Mouse (Mus musculus) limb, embryonic 10.5 days (tissue): Measurements from ENCODE around the gene Qtrt1. TPM values are rescaled to one million over a fixed set of nuclear protein-coding genes. Genes with fewer than 3 reads are reported as not detected.
"Not testable (repeated sequence)": the region's sequence is repeated elsewhere in the genome, so short reads cannot be mapped to it uniquely, and the experiment has no call there.

Experiments used
- DNase-seq: peaks from one replicate; pipeline ENCODE4 v3.0.0-alpha.2; 2017; ENCODE audit warnings: low spot score
- H3K27ac ChIP-seq: fragments of 300-500 bp; sonication (generic); 2 replicates; pipeline ENCODE4 v1.5.1; 2016; ENCODE audit warnings: mild to moderate bottlenecking
- H3K27me3 ChIP-seq: fragments of 300-500 bp; sonication (generic); 2 replicates; pipeline ENCODE4 v1.6.1; 2016; ENCODE audit warnings: low read depth, mild to moderate bottlenecking; ENCODE audit not compliant: poor library complexity, severe bottlenecking
- H3K36me3 ChIP-seq: fragments of 300-500 bp; sonication (generic); 2 replicates; pipeline ENCODE4 v1.6.1; 2016; ENCODE audit warnings: mild to moderate bottlenecking, moderate library complexity
- H3K4me1 ChIP-seq: fragments of 300-500 bp; sonication (generic); 2 replicates; pipeline ENCODE4 v1.6.1; 2016
- H3K4me3 ChIP-seq: fragments of 300-500 bp; sonication (generic); 2 replicates; pipeline ENCODE4 v1.5.1; 2016; ENCODE audit warnings: mild to moderate bottlenecking, moderate library complexity
- H3K9me3 ChIP-seq: fragments of 300-500 bp; sonication (generic); replicated peaks from 2 replicates; pipeline ENCODE4 v1.6.1; 2016; ENCODE audit warnings: mild to moderate bottlenecking
- WGBS: fragments of 180-500 bp; shearing (Covaris S2); methylation state at CpG from one replicate; pipeline ENCODE4 v1.1.7; 2016; 5-methylcytosine and 5-hydroxymethylcytosine counted together
- polyA plus RNA-seq: library from polyadenylated mRNA; unstranded; fragments of >200 nt; fragmentation: Nextera tagmentation; extraction: Ambion mirVana; gene quantifications from 2 replicates; pipeline ENCODE4 v1.2.1, GENCODE M21; 2016

The Qtrt1 gene
- polyA plus RNA-seq, 1 experiment from 2014 or later: 66.2 TPM

GRCm38 (mm10) chr9:21456930-21457634 is 45.4 kb downstream of the Qtrt1 start:
- no peak overlapping the region for H3K27ac ChIP-seq
- H3K4me3 ChIP-seq: no peak overlapping the region
- H3K36me3 ChIP-seq: peaks cover 34% of the 10 kb centered on the region
- 89% methylated on average over 10 of the region's 10 CpGs for WGBS
- no peaks in the 10 kb centered on the region; the same call in 1 of the 2 replicates for H3K4me1 ChIP-seq
- no peaks in the 10 kb centered on the region for H3K9me3 ChIP-seq
- no peaks in the 10 kb centered on the region for H3K27me3 ChIP-seq
- DNase-seq: no peak

GRCm38 (mm10) chr9:21458821-21459220 is 47.2 kb downstream of the Qtrt1 start:
- peaks cover 6% of the 10 kb centered on the region; the same call in 1 of the 2 replicates for H3K4me1 ChIP-seq
- no peaks in the 10 kb centered on the region for H3K9me3 ChIP-seq
- no peak for DNase-seq
- no peak overlapping the region for H3K27ac ChIP-seq
- H3K27me3 ChIP-seq: no peaks in the 10 kb centered on the region
- H3K4me3 ChIP-seq: no peak overlapping the region
- peaks cover 34% of the 10 kb centered on the region for H3K36me3 ChIP-seq
- 97% methylated on average over 3 of the region's 3 CpGs for WGBS

GRCm38 (mm10) chr9:21460400-21460940 is 48.8 kb downstream of the Qtrt1 start:
- WGBS: 85% methylated on average over 3 of the region's 3 CpGs

GRCm38 (mm10) chr9:21463138-21463590 is 51.5 kb downstream of the Qtrt1 start:
- Histone ChIP-seq H3K9me3 (no peaks in the 10 kb centered on the region), H3K4me3 (no peak overlapping the region), H3K27me3 (no peaks in the 10 kb centered on the region), H3K36me3 (peaks cover 60% of the 10 kb centered on the region), H3K4me1 (peaks cover 6% of the 10 kb centered on the region; the same call in 1 of the 2 replicates), H3K27ac (no peak overlapping the region)
- 70% methylated on average over 5 of the region's 5 CpGs for WGBS
- no peak for DNase-seq

More at GRCm38 (mm10) chr9:21460400-21460940, 48.8 kb downstream of the Qtrt1 start:
- Histone ChIP-seq H3K4me3 (no peak overlapping the region), H3K36me3 (peaks cover 39% of the 10 kb centered on the region), H3K9me3 (no peaks in the 10 kb centered on the region), H3K4me1 (peaks cover 6% of the 10 kb centered on the region; the same call in 1 of the 2 replicates), H3K27me3 (no peaks in the 10 kb centered on the region), H3K27ac (no peak overlapping the region)
- no peak for DNase-seq

GRCm38 (mm10) chr9:21463766-21464564 is 52.3 kb downstream of the Qtrt1 start:
- H3K4me3 ChIP-seq: no peak overlapping the region
- DNase-seq: no peak
- H3K36me3 ChIP-seq: peaks cover 60% of the 10 kb centered on the region
- H3K9me3 ChIP-seq: no peaks in the 10 kb centered on the region
- H3K27me3 ChIP-seq: no peaks in the 10 kb centered on the region
- H3K27ac ChIP-seq: no peak overlapping the region
- peaks cover 6% of the 10 kb centered on the region; the same call in 1 of the 2 replicates for H3K4me1 ChIP-seq
- WGBS: 93% methylated on average over 3 of the region's 3 CpGs

GRCm38 (mm10) chr9:21464565-21464928 is 52.9 kb downstream of the Qtrt1 start:
- DNase-seq, H3K4me1 ChIP-seq, H3K9me3 ChIP-seq, H3K27ac ChIP-seq, H3K27me3 ChIP-seq, H3K4me3 ChIP-seq: not testable (repeated sequence)
- 90% methylated on average over 7 of the region's 7 CpGs for WGBS
- peaks cover 60% of the 10 kb centered on the region for H3K36me3 ChIP-seq

- no peak overlapping the region for H3K27ac ChIP-seq
- peak; percentile 54 for DNase-seq
- H3K27me3 ChIP-seq: no peaks in the 10 kb centered on the region
- H3K4me1 ChIP-seq: no peaks in the 10 kb centered on the region
- H3K36me3 ChIP-seq: peaks cover 89% of the 10 kb centered on the region
- H3K9me3 ChIP-seq: no peaks in the 10 kb centered on the region
- no peak overlapping the region for H3K4me3 ChIP-seq
- 89% methylated on average over 20 of the region's 20 CpGs for WGBS
Observed at GRCm38 (mm10) chr9:21469032-21470024, 57.7 kb downstream of the Qtrt1 start.

Other genes starting within 250 kb of the Qtrt1 start
- 3.6 and 4.5 TPM in 2 replicates for gene Pde4a, start 246.1 kb upstream of the Qtrt1 start, polyA plus RNA-seq
- gene Keap1, start 172.5 kb upstream of the Qtrt1 start, polyA plus RNA-seq: 50.4 and 61.7 TPM in 2 replicates
- gene S1pr5, start 163.4 kb upstream of the Qtrt1 start, polyA plus RNA-seq: 0.15 and 0.33 TPM in 2 replicates
- gene Atg4d, start 146.5 kb upstream of the Qtrt1 start, polyA plus RNA-seq: 38.5 and 41.3 TPM in 2 replicates
- gene Kri1, start 123.9 kb upstream of the Qtrt1 start, polyA plus RNA-seq: 18.9 and 19.1 TPM in 2 replicates
- 32.7 and 38.0 TPM in 2 replicates for gene Cdkn2d, start 120.4 kb upstream of the Qtrt1 start, polyA plus RNA-seq
- 7.8 and 8.6 TPM in 2 replicates for gene Ap1m2, start 99.5 kb upstream of the Qtrt1 start, polyA plus RNA-seq
- 68.5 and 81.1 TPM in 2 replicates for gene Slc44a2, start 91.1 kb upstream of the Qtrt1 start, polyA plus RNA-seq
- 320 and 362 TPM in 2 replicates for gene Ilf3, start 44.0 kb upstream of the Qtrt1 start, polyA plus RNA-seq
- 71.7 and 79.7 TPM in 2 replicates for gene Dnm2, start 13.1 kb downstream of the Qtrt1 start, polyA plus RNA-seq
- gene Tmed1, start 98.4 kb downstream of the Qtrt1 start, polyA plus RNA-seq: 130 and 137 TPM in 2 replicates
- 3.6 and 4.3 TPM in 2 replicates for gene AB124611, start 114.3 kb downstream of the Qtrt1 start, polyA plus RNA-seq
- 85.8 and 100 TPM in 2 replicates for gene Carm1, start 135.1 kb downstream of the Qtrt1 start, polyA plus RNA-seq
- 30.9 and 35.7 TPM in 2 replicates for gene Timm29, start 180.9 kb downstream of the Qtrt1 start, polyA plus RNA-seq
- gene Yipf2, start 181.0 kb downstream of the Qtrt1 start, polyA plus RNA-seq: 17.6 and 26.2 TPM in 2 replicates
- 169 and 171 TPM in 2 replicates for gene Smarca4, start 204.3 kb downstream of the Qtrt1 start, polyA plus RNA-seq